Mouse (Mus musculus): ENCODE measurements at regions not wholly inside any gene's neighbourhood (a gene's known extent, or its start where the extent isn't known, plus 50 kb on each side); places are given as distances from the start of the nearest gene placed in this dataset.

- TF ChIP-seq CTCF (IDR thresholded peaks at IDR 0.05) (no peak), EP300 (IDR thresholded peaks at IDR 0.05) (no peak)
Measured at GRCm38 (mm10) chr1:79314774-79315173, 125.1 kb downstream of the Scg2 start.

Measured in lung, postnatal 0 days (tissue).